Mouse (Mus musculus): ENCODE results near the gene Lyrm7. TPM values are rescaled to one million over a fixed set of nuclear protein-coding genes. Genes with fewer than 3 reads are reported as not detected.

The Lyrm7 gene
- polyA plus RNA-seq, 1 experiment from 2014 or later: 7.1 TPM

DNA sequence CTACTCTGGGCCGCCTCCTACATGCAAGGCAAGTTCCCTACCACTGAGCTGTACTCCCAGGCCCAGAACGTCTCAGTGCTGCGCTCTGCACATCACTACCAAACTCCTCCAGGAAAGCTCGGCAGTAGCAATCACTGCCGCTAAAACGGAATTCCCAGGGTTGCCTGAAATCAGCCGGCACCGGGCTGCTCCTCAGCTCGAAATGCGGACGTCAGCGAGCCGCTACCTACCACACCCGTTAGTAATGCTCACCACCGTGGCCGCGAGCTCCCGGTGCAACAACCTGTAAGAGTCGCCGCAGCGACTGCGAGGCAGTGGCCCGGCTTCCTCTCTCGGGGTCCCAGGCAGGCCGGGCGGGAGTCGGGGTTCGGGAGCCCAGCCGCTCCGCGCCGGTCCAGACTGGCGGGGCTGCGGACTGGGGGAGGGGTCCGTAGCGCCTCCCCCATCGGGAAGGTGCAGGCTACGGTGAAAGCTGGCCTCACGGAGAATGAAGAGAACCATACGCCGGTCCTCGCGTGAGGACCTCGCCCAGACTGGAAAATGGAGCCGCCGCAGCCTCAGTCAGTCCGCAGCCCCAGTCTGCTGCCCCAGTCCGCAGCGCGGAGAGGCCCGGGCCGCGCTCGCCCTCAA lies 73.7 kb downstream of the Lyrm7 start:
- Histone ChIP-seq H3K9me3 (no peaks in the 10 kb centered on the region), H3K4me2 (replicated peaks) (peak overlapping the region; percentile 75), H3K27ac (peak overlapping the region; percentile 99), H3K27me3 (no peaks in the 10 kb centered on the region; the same call in 1 of the 2 replicates), H3K4me3 (replicated peaks) (peak overlapping the region; percentile 87), H3K36me3 (no peaks in the 10 kb centered on the region), H3K9ac (replicated peaks) (peak overlapping the region; percentile 94), H3K4me1 (replicated peaks) (peaks cover 44% of the 10 kb centered on the region)
- under 1% methylated on average over 54 of the region's 54 CpGs for WGBS
- ATAC-seq: peak; percentile 55

DNA sequence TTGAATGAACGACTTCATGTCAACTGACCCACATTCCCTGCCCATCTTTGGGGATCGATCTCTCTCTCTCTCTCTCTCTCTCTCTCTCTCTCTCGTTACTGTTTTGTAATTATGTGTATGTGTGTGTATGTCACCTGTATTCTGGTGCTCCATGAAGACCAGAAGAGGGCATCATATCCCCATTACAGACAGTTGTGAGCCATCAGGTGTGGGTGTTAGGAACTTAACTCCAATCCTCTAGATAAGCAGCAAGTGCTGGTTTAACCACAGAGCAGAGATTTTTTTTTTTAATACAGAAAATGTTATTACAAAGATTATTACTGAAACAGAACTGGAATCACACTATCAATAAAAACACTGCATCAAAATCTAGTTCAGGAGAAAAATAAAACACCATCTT lies 75.2 kb downstream of the Lyrm7 start:
- H3K4me3 ChIP-seq (replicated peaks): peak overlapping the region; percentile 87
- no peaks in the 10 kb centered on the region for H3K9me3 ChIP-seq
- peaks cover 44% of the 10 kb centered on the region for H3K4me1 ChIP-seq (replicated peaks)
- WGBS: 85% methylated on average over 3 of the region's 3 CpGs
- no peaks in the 10 kb centered on the region for H3K36me3 ChIP-seq
- no peaks in the 10 kb centered on the region; the same call in 1 of the 2 replicates for H3K27me3 ChIP-seq
- ATAC-seq: no peak
- H3K4me2 ChIP-seq (replicated peaks): peak overlapping the region; percentile 75
- H3K9ac ChIP-seq (replicated peaks): no peak overlapping the region
- H3K27ac ChIP-seq: no peak overlapping the region

DNA sequence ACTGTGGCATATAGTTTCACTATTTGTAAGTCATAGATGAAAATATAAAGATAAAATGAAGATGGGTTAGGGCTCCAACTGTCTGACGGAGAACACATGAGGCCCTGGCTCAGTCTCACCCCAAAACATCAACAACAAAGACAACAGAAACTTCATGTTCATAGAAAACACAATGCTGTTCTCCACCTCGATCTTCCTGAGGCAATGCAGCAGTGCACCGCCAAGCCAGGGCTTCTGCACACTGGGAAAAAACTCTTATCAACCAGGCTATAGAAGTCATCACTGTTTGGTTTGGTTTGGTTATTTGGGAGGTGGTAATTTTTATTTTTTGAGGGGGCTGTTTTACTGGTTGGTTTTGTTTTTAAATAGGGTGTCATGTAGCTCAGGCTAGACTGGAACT lies 76.3 kb downstream of the Lyrm7 start:
- Histone ChIP-seq H3K36me3 (no peaks in the 10 kb centered on the region), H3K27ac (no peak overlapping the region), H3K4me3 (replicated peaks) (no peak overlapping the region), H3K4me2 (replicated peaks) (peak overlapping the region; percentile 16), H3K9ac (replicated peaks) (no peak overlapping the region), H3K9me3 (no peaks in the 10 kb centered on the region), H3K27me3 (no peaks in the 10 kb centered on the region; the same call in 1 of the 2 replicates), H3K4me1 (replicated peaks) (peaks cover 48% of the 10 kb centered on the region)
- WGBS: 91% methylated on average over 3 of the region's 3 CpGs
- ATAC-seq: no peak

DNA sequence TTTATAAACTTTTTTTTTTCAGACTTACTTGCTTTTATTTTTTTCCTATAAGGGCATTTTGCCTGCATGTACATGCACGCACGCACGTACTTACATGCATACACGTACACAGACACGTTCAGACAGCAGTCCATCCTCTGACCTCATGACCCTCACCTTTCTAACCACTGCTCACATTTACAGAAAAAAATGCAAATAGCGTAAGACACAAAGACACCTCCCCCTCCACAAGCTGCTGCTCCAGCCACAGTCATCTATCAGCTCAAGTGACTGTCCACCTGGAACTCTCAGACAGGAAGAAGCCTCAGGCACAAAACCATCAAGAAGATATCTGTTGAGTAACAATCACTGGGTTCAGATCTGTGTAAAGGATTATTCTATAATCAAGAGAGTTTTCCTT lies 78.5 kb downstream of the Lyrm7 start:
- no peak overlapping the region for H3K4me3 ChIP-seq (replicated peaks)
- peaks cover 57% of the 10 kb centered on the region for H3K4me1 ChIP-seq (replicated peaks)
- H3K9me3 ChIP-seq: no peaks in the 10 kb centered on the region
- WGBS: 87% methylated on average over 6 of the region's 6 CpGs
- no peak overlapping the region for H3K27ac ChIP-seq
- H3K36me3 ChIP-seq: no peaks in the 10 kb centered on the region
- H3K27me3 ChIP-seq: no peaks in the 10 kb centered on the region
- no peak overlapping the region for H3K4me2 ChIP-seq (replicated peaks)
- H3K9ac ChIP-seq (replicated peaks): no peak overlapping the region
- ATAC-seq: no peak

DNA sequence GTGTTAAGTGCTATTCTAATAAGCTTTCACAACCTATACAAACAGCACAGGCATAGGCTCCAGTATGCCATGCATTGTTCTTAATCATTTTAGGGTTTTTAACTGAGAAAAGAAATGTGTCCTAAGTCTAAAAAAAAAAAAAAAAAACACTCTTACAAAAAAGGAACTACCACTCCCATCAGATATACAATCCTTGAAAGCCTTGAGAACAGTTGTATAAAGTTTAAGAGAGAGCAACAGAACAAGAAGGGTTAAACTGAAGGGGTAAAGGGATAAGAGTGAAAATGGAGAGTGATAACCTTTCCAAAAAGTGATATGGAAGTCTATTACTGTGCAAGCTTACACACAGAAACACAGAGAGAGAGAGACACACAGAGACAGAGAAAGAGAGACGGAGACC lies 80.8 kb downstream of the Lyrm7 start:
- H3K9ac ChIP-seq (replicated peaks): no peak overlapping the region
- ATAC-seq: no peak
- no peak overlapping the region for H3K4me2 ChIP-seq (replicated peaks)
- no peak overlapping the region for H3K4me3 ChIP-seq (replicated peaks)
- no peaks in the 10 kb centered on the region for H3K9me3 ChIP-seq
- H3K36me3 ChIP-seq: no peaks in the 10 kb centered on the region
- H3K27me3 ChIP-seq: no peaks in the 10 kb centered on the region
- H3K4me1 ChIP-seq (replicated peaks): peaks cover 51% of the 10 kb centered on the region
- no peak overlapping the region for H3K27ac ChIP-seq
- WGBS: 75% methylated on average over 1 of the region's 1 CpGs

DNA sequence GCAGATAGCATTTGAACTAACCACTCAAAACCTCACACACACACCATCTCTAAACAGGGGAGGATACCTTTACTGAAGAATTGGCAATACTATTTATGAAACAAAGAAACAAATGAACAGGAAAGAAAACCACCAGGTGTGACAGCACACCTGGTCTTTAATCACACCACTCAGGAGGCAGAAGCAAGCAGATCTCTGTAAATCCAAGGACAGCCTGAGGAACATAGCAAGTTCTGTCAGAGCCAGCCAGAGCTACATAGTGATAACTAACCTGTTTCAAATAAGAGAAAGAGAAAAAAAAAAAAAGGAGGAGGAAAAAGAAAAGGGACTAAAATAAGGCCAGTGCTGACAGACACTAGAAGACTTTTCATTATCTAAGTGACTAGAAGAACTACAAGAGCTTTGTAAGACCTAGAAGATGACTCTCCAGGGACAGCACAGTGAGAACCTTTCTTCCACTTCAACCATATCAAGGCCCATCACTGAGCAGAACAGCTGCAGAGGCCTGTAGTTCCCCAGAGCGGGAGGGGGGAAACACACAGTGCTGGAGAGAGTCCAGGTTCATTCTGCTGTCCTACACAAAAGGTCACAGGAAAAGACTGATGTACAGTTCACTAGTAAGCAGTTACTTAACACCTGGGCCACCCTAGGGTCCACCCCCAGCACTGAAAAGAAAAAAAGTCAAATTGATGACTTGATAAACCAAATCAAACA lies 82.4 kb downstream of the Lyrm7 start:
- ATAC-seq: no peak
- peaks cover 38% of the 10 kb centered on the region for H3K4me1 ChIP-seq (replicated peaks)
- H3K9me3 ChIP-seq: no peaks in the 10 kb centered on the region
- H3K36me3 ChIP-seq: no peaks in the 10 kb centered on the region
- no peak overlapping the region for H3K27ac ChIP-seq
- no peak overlapping the region for H3K4me3 ChIP-seq (replicated peaks)
- H3K4me2 ChIP-seq (replicated peaks): no peak overlapping the region
- 80% methylated on average over 1 of the region's 1 CpGs for WGBS
- no peaks in the 10 kb centered on the region for H3K27me3 ChIP-seq
- no peak overlapping the region for H3K9ac ChIP-seq (replicated peaks)

DNA sequence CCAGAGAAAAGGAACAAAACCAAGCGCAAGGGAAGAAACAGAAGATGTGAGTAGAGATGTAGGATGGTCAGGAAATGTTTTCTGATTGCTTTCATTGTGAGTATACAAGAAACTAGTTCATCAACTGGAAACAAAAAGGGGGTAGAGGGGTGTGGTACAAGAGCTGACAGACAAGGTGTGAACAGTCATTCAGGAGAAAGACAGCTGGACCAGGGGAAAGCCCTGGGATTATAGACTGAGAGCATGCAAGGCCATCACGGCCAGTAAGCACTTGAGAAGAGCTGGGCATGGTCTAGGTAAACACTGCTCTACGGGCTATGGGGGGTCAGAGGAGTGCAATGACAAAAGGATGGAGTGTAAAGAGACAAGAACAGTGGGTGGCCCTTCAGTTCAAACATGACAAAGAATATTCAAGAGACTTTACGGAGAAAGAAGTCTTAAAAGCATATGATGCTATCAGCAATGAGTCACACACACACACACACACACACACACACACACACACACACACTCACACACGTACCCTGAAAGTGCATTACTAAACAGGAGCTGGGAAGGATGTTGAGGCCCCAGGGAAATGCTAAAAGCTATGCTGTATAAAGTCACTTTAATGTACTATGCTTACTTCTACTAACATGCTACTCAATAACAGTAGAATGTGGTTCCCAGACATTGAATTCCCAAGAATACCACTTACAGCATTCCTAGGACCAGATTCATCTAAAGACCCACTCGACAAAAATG lies 83.2 kb downstream of the Lyrm7 start:
- H3K27ac ChIP-seq: no peak overlapping the region
- no peak overlapping the region for H3K4me3 ChIP-seq (replicated peaks)
- peaks cover 36% of the 10 kb centered on the region for H3K4me1 ChIP-seq (replicated peaks)
- H3K4me2 ChIP-seq (replicated peaks): no peak overlapping the region
- no peaks in the 10 kb centered on the region for H3K36me3 ChIP-seq
- WGBS: 65% methylated on average over 6 of the region's 6 CpGs
- ATAC-seq: no peak
- H3K9me3 ChIP-seq: no peaks in the 10 kb centered on the region
- no peaks in the 10 kb centered on the region for H3K27me3 ChIP-seq
- no peak overlapping the region for H3K9ac ChIP-seq (replicated peaks)

Other genes starting within 250 kb of the Lyrm7 start
- 205 and 209 TPM in 2 replicates for gene Cdc42se2, start 73.2 kb downstream of the Lyrm7 start, polyA plus RNA-seq (2015; fragmentation: Nextera tagmentation; extraction: Ambion mirVana)
- gene Hint1, start 5.5 kb upstream of the Lyrm7 start, polyA plus RNA-seq (2015; fragmentation: Nextera tagmentation; extraction: Ambion mirVana): 703 and 771 TPM in 2 replicates
- gene Gpx3, start 41.5 kb upstream of the Lyrm7 start, polyA plus RNA-seq (2015; fragmentation: Nextera tagmentation; extraction: Ambion mirVana): 19.6 and 21.4 TPM in 2 replicates
- gene Tnip1, start 102.0 kb upstream of the Lyrm7 start, polyA plus RNA-seq (2015; fragmentation: Nextera tagmentation; extraction: Ambion mirVana): 13.4 and 14.4 TPM in 2 replicates
- 30.7 and 36.5 TPM in 2 replicates for gene Anxa6, start 172.5 kb upstream of the Lyrm7 start, polyA plus RNA-seq (2015; fragmentation: Nextera tagmentation; extraction: Ambion mirVana)
- 0.19 TPM in 1 of 2 replicates, not detected in the other for gene Ccdc69, start 217.2 kb upstream of the Lyrm7 start, polyA plus RNA-seq (2015; fragmentation: Nextera tagmentation; extraction: Ambion mirVana)
- 13.2 and 14.5 TPM in 2 replicates for gene Gm2a, start 237.2 kb upstream of the Lyrm7 start, polyA plus RNA-seq (2015; fragmentation: Nextera tagmentation; extraction: Ambion mirVana)